Mouse (Mus musculus) G1E-ER4 (cell line): ENCODE results near the gene Eme2. TPM values are rescaled to one million over a fixed set of nuclear protein-coding genes. Genes with fewer than 3 reads are reported as not detected.

ENCODE experiments used
- GATA1 ChIP-seq: IDR thresholded peaks from one replicate; pipeline ENCODE4 v1.8.0; 2012; ENCODE audit warnings: low read length, inconsistent platforms
- polyA plus RNA-seq: library from polyadenylated mRNA; stranded (reverse); fragments of >175 nt; gene quantifications from 2 replicates; pipeline ENCODE4 v1.2.3, GENCODE M21; 2012

Eme2 gene
- polyA plus RNA-seq = 35.4 and 42.9 TPM in 2 replicates

- TF ChIP-seq GATA1 = no peak
Observed at GRCm38 (mm10) chr17:24894995-24895547, at the start of gene Eme2, which contains the start of gene Mrps34. Gene Eme2 (minus strand): TSS chr17:24895087. Gene Mrps34 (plus strand): TSS chr17:24895116.

- TF ChIP-seq GATA1 = no peak
Observed at GRCm38 (mm10) chr17:24943036-24943435, 48.1 kb upstream of the Eme2 start.

GRCm38 (mm10) chr17:24937266-24937665 is 42.4 kb upstream of the Eme2 start:
- no peak for TF ChIP-seq GATA1

- TF ChIP-seq GATA1 = no peak
Observed at GRCm38 (mm10) chr17:24936259-24937237, 41.7 kb upstream of the Eme2 start, which contains the start of gene Mapk8ip3. Gene Mapk8ip3 (minus strand): TSS chr17:24936977.

- TF ChIP-seq GATA1 = no peak
Observed at GRCm38 (mm10) chr17:24935666-24936065, 40.8 kb upstream of the Eme2 start.

- no peak for TF ChIP-seq GATA1
Observed at GRCm38 (mm10) chr17:24934926-24935325, 40.0 kb upstream of the Eme2 start.

GRCm38 (mm10) chr17:24933163-24933562 is 38.3 kb upstream of the Eme2 start:
- no peak for TF ChIP-seq GATA1

GRCm38 (mm10) chr17:24932431-24932830 is 37.5 kb upstream of the Eme2 start:
- TF ChIP-seq GATA1 = no peak

- TF ChIP-seq GATA1 = no peak
Observed at GRCm38 (mm10) chr17:24929506-24929905, 34.6 kb upstream of the Eme2 start.

GRCm38 (mm10) chr17:24923246-24923645 is 28.4 kb upstream of the Eme2 start:
- no peak for TF ChIP-seq GATA1

- no peak for TF ChIP-seq GATA1
Observed at GRCm38 (mm10) chr17:24913984-24914383, 19.1 kb upstream of the Eme2 start.

GRCm38 (mm10) chr17:24907591-24907990 is 12.7 kb upstream of the Eme2 start:
- TF ChIP-seq GATA1 = no peak

- TF ChIP-seq GATA1 = no peak
Observed at GRCm38 (mm10) chr17:24903767-24904166, 8.9 kb upstream of the Eme2 start.

- TF ChIP-seq GATA1 = peak; percentile 86
Observed at GRCm38 (mm10) chr17:24902671-24903474, 8.0 kb upstream of the Eme2 start.

GRCm38 (mm10) chr17:24902124-24902523 is 7.2 kb upstream of the Eme2 start:
- no peak for TF ChIP-seq GATA1

- no peak for TF ChIP-seq GATA1
Observed at GRCm38 (mm10) chr17:24900014-24900413, 5.1 kb upstream of the Eme2 start.

- no peak for TF ChIP-seq GATA1
Observed at GRCm38 (mm10) chr17:24899153-24899552, 4.3 kb upstream of the Eme2 start.
